20 mouse cellular contexts compared by ENCODE assay signal in genomic region chr6:29793520-29793919, GRCm38 (mm10). TPM values are rescaled to one million over a fixed set of nuclear protein-coding genes. Genes with fewer than 3 reads are reported as not detected.
DNase-seq lines count a peak whose midpoint lies in the region; ATAC-seq lines count a peak whose summit lies in the region.
"Had no signal": no experiment of that assay in that cellular context is flagged by ENCODE, and none has a peak within 500 bp of the region (broad histone marks: within the 10 kb centered on the region; RNA-seq: fewer than 3 reads in every experiment).

No protein-coding gene starts in this region.

- ATAC-seq in CD4-positive, CD25-positive, alpha-beta regulatory T cell, adult 4 months: peak; percentile 72
- ATAC-seq: forebrain, embryonic 15.5 days; hindbrain, postnatal 0 days; intestine, embryonic 15.5 days had no signal

- DNase-seq in CD4-positive helper T cell, adult 2 months (ENCODE audit: low read depth, low spot score): peak; percentile 26
- peak; percentile 48 for DNase-seq in induced T-regulatory cell, adult 2 months (ENCODE audit: low read depth)
- DNase-seq in B cell, adult 2 months: no peak
- DNase-seq in thymus, postnatal 4 days: no peak
- DNase-seq in adrenal gland, postnatal 10 days: no peak
- DNase-seq: adrenal gland, adult 2 months; adrenal gland, postnatal 25 days; cerebellum, adult 11 months; cerebellum, adult 2 months; cerebellum, adult 9-11 months; cerebellum, postnatal 25 days; gastrocnemius, postnatal 25 days; heart, adult 18-20 months; heart, postnatal 10 days; heart, postnatal 36 days; kidney, adult 11 months had no signal

RNA-seq across cellular contexts. Expression of gene Ahcyl2, which starts 25.7 kb away (rescaled TPM):
- 100 to 1,000 TPM in 1 of 2 experiments, 10 to 100 TPM in 1; 87.8 to 108 TPM for polyA plus RNA-seq in CD4-positive, CD25-positive, alpha-beta regulatory T cell, adult 4 months (2017; shearing (Covaris generic))
- 10 to 100 TPM; 72.1 to 79.0 TPM for total RNA-seq in adrenal gland, postnatal 10 days (2021)

RNA-seq across cellular contexts. Expression of gene Smo, which starts 58.2 kb away (rescaled TPM):
- under 1 TPM in 1 of 2 experiments, not detected in 1; 0.11 TPM for polyA plus RNA-seq in CD4-positive, CD25-positive, alpha-beta regulatory T cell, adult 4 months (2017; shearing (Covaris generic))
- total RNA-seq in adrenal gland, postnatal 10 days (2021): 10 to 100 TPM; 47.3 to 51.7 TPM

Comparison
In these comparisons a context has a peak if more than half of its experiments do, and no peak if none do; other contexts are left out.
1. DNase-seq: peak in CD4-positive helper T cell, adult 2 months (single experiment) and induced T-regulatory cell, adult 2 months (single experiment); none in B cell, adult 2 months (0 of 2), thymus, postnatal 4 days (single experiment) and adrenal gland, postnatal 10 days (single experiment).